Mouse (Mus musculus) neutrophil, adult 59 days (primary cell): ENCODE measurements around the gene Hbb-bh2. TPM values are rescaled to one million over a fixed set of nuclear protein-coding genes. Genes with fewer than 3 reads are reported as not detected.

Source experiments
- total RNA-seq, 2 experiments: library from RNA; stranded (reverse); gene quantifications; 1 replicate in 1 of 2; 2 replicates in 1 of 2; pipeline ENCODE4 v1.2.4; 2023

Gene Hbb-bh2
- not detected for total RNA-seq

GRCm38 (mm10) chr7:103840268-103840667 lies at the start of gene Hbb-bh2:
TSS of gene Hbb-bh2 (minus strand) at chr7:103840520.

GRCm38 (mm10) chr7:103886152-103886551 lies 45.8 kb upstream of the Hbb-bh2 start, which contains the start of gene Olfr66:
TSS of gene Olfr66 (minus strand) at chr7:103886252.

GRCm38 (mm10) chr7:103853090-103853489 lies 12.8 kb upstream of the Hbb-bh2 start, which contains the start of gene Hbb-y:
TSS of gene Hbb-y (minus strand) at chr7:103853216.

GRCm38 (mm10) chr7:103843034-103843433 lies 2.7 kb upstream of the Hbb-bh2 start, which contains the start of gene Hbb-bh1:
TSS of gene Hbb-bh1 (minus strand) at chr7:103843164.

GRCm38 (mm10) chr7:103827808-103828207 lies 12.5 kb downstream of the Hbb-bh2 start, which contains the start of gene Hbb-bs:
TSS of gene Hbb-bs (minus strand) at chr7:103828096.

GRCm38 (mm10) chr7:103813766-103814165 lies 26.6 kb downstream of the Hbb-bh2 start, which contains the start of gene Hbb-bt:
TSS of gene Hbb-bt (minus strand) at chr7:103813996.

GRCm38 (mm10) chr7:103791721-103792120 lies 48.6 kb downstream of the Hbb-bh2 start, which contains the start of gene Olfr67:
TSS of gene Olfr67 (minus strand) at chr7:103791821.

Other genes starting within 250 kb of the Hbb-bh2 start
- not detected for gene Olfr619, start 239.9 kb downstream of the Hbb-bh2 start, total RNA-seq
- gene Olfr620, start 228.0 kb downstream of the Hbb-bh2 start, total RNA-seq = not detected
- not detected for gene Olfr622, start 197.8 kb downstream of the Hbb-bh2 start, total RNA-seq
- gene Olfr623, start 176.8 kb downstream of the Hbb-bh2 start, total RNA-seq = not detected
- gene Olfr624, start 169.3 kb downstream of the Hbb-bh2 start, total RNA-seq = under 1 TPM in 1 of 2 experiments, not detected in 1; 0.07 TPM
- not detected for gene Olfr625-ps1, start 157.8 kb downstream of the Hbb-bh2 start, total RNA-seq
- gene Olfr243, start 125.8 kb downstream of the Hbb-bh2 start, total RNA-seq = not detected
- not detected for gene Olfr628, start 110.1 kb downstream of the Hbb-bh2 start, total RNA-seq
- not detected for gene Olfr629, start 95.6 kb downstream of the Hbb-bh2 start, total RNA-seq
- not detected for gene Olfr630, start 83.2 kb downstream of the Hbb-bh2 start, total RNA-seq
- gene Olfr69, start 68.9 kb downstream of the Hbb-bh2 start, total RNA-seq = not detected
- not detected for gene Olfr68, start 60.8 kb downstream of the Hbb-bh2 start, total RNA-seq
- gene Olfr67, start 48.7 kb downstream of the Hbb-bh2 start, total RNA-seq = not detected
- 100 to 1,000 TPM; 136 to 209 TPM for gene Hbb-bt, start 26.5 kb downstream of the Hbb-bh2 start, total RNA-seq
- gene Hbb-bs, start 12.4 kb downstream of the Hbb-bh2 start, total RNA-seq = 1,000 to 10,000 TPM in 1 of 2 experiments, 100 to 1,000 TPM in 1; 881 to 1,070 TPM
- not detected for gene Hbb-bh1, start 2.6 kb upstream of the Hbb-bh2 start, total RNA-seq
- gene Hbb-y, start 12.7 kb upstream of the Hbb-bh2 start, total RNA-seq = not detected
- not detected for gene Olfr66, start 45.7 kb upstream of the Hbb-bh2 start, total RNA-seq
- gene Olfr64, start 54.0 kb upstream of the Hbb-bh2 start, total RNA-seq = not detected
- not detected for gene Olfr65, start 63.0 kb upstream of the Hbb-bh2 start, total RNA-seq
- gene Olfr631, start 88.3 kb upstream of the Hbb-bh2 start, total RNA-seq = not detected
- gene Olfr632, start 93.8 kb upstream of the Hbb-bh2 start, total RNA-seq = not detected
- not detected for gene Olfr633, start 103.9 kb upstream of the Hbb-bh2 start, total RNA-seq
- not detected for gene Olfr635, start 130.6 kb upstream of the Hbb-bh2 start, total RNA-seq
- gene Olfr638, start 158.2 kb upstream of the Hbb-bh2 start, total RNA-seq = not detected
- gene Olfr639, start 176.8 kb upstream of the Hbb-bh2 start, total RNA-seq = under 1 TPM in 1 of 2 experiments, not detected in 1; 0.13 TPM
- not detected for gene Olfr640, start 185.1 kb upstream of the Hbb-bh2 start, total RNA-seq
- not detected for gene Olfr641, start 194.9 kb upstream of the Hbb-bh2 start, total RNA-seq
- gene Olfr642, start 212.1 kb upstream of the Hbb-bh2 start, total RNA-seq = not detected
- not detected for gene 4930516K23Rik, start 220.9 kb upstream of the Hbb-bh2 start, total RNA-seq
- not detected for gene Olfr644, start 231.3 kb upstream of the Hbb-bh2 start, total RNA-seq
- gene Olfr645, start 244.9 kb upstream of the Hbb-bh2 start, total RNA-seq = not detected